Mouse (Mus musculus): ENCODE measurements around the gene Zfp26. TPM values are rescaled to one million over a fixed set of nuclear protein-coding genes. Genes with fewer than 3 reads are reported as not detected.

Gene Zfp26
- polyA plus RNA-seq, 1 experiment from 2014 or later: 31.2 TPM

DNA sequence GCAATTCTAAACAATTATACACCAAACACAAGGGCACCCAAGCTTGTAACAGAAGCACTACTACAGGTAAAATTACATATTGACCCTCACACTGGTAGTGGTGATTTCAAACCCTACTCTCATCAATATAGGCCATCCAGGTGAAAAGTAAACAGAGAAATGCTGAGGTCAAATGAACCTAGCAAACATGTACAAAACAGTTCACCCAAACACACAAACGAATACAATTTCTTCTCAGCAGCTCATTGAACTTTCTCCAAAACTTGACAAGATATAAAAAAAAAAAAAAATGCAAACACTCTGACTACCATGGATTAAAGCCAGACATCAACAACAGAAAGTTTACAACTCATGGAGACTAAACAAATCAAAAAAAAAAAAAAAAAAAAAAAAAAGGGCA is 8.5 kb downstream of the Zfp26 start:
- 100% methylated on average over 1 of the region's 1 CpGs for WGBS
- no peak overlapping the region for H3K4me3 ChIP-seq
- peaks cover 33% of the 10 kb centered on the region for H3K36me3 ChIP-seq
- H3K4me1 ChIP-seq: no peaks in the 10 kb centered on the region
- H3K27ac ChIP-seq: no peak overlapping the region
- no peak for ATAC-seq (ENCODE audit: low FRiP score)
- no peak overlapping the region for H3K9ac ChIP-seq
- no peaks in the 10 kb centered on the region for H3K27me3 ChIP-seq
- no peak overlapping the region for H3K4me2 ChIP-seq (replicated peaks)
- H3K9me3 ChIP-seq (replicated peaks): no peaks in the 10 kb centered on the region

DNA sequence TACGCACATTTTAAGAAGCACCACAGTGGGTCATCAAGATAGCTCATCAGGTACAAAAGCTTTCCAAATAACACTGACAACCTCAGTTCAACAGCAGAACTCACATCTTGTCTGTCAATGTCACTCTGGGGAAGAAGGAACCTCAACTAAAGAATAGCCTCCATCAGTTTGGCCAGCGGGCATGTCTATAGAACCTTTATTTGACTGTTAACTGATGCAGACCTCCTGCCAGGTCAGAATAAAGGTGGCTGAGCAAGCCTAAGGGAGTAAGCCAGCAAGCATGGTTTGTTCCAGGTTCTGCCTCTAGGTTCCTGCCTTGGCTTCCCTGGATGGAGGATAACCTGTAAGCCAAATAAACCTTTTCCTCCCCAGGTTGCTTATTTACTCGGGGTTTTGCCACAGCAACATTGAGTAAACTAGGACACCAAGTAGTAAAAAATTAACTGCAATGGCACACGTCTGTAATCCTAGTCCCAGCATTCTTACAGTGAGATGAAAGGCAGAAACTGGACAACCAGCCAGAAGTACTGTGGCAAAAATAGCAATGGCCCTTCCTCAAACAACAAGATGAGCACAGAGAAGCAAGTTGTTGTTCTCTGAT is 16.7 kb downstream of the Zfp26 start:
- 83% methylated on average over 4 of the region's 4 CpGs for WGBS
- peaks cover 74% of the 10 kb centered on the region for H3K36me3 ChIP-seq
- no peak overlapping the region for H3K27ac ChIP-seq
- no peak overlapping the region for H3K4me2 ChIP-seq (replicated peaks)
- no peak overlapping the region for H3K9ac ChIP-seq
- no peaks in the 10 kb centered on the region for H3K4me1 ChIP-seq
- no peak for ATAC-seq (ENCODE audit: low FRiP score)
- no peaks in the 10 kb centered on the region for H3K27me3 ChIP-seq
- no peak overlapping the region for H3K4me3 ChIP-seq
- no peaks in the 10 kb centered on the region for H3K9me3 ChIP-seq (replicated peaks)

DNA sequence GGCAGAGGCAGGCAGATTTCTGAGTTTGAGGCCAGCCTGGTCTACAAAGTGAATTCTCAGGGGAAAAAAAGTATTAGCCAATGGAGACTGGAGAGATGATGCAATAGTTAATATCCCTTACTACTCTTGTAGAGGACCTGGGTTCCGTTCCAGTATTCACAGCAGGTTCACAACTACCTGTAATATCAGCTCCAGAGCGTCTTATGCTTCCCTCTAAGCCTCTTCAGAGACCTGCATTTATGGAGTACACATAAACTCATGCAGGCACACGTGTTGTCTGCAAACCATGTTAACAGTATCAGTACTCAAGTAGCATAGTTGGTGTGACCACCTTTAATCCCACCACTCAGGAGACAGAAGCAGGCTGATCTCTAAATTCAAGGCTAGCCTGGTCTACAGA is 30.0 kb downstream of the Zfp26 start:
- H3K27ac ChIP-seq: no peak overlapping the region
- H3K4me1 ChIP-seq: no peaks in the 10 kb centered on the region
- H3K9ac ChIP-seq: no peak overlapping the region
- peaks cover under 1% of the 10 kb centered on the region; the same call in 1 of the 2 replicates for H3K36me3 ChIP-seq
- H3K27me3 ChIP-seq: no peaks in the 10 kb centered on the region
- H3K9me3 ChIP-seq (replicated peaks): no peaks in the 10 kb centered on the region
- H3K4me3 ChIP-seq: no peak overlapping the region
- H3K4me2 ChIP-seq (replicated peaks): no peak overlapping the region
- WGBS: 90% methylated on average over 3 of the region's 3 CpGs
- no peak for ATAC-seq (ENCODE audit: low FRiP score)

DNA sequence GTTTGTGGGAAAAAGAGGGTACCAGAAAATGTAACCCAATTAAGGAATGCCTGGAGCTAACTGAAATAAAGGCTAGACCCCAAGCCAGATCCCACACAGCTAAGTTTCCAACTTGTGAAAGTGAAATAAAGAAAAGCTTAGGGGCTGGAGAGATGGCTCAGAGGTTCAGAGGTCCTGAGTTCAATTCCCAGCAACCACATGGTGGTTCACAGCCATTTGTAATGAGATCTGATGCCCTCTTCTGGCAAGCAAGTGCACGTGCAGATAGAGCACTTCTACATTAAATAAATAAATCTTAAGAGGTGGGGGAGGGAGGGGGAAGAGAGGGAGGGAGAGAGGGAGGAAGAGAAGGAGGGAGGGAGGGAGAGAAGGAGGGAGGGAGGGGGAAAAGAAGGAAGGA is 48.5 kb downstream of the Zfp26 start:
- Histone ChIP-seq H3K9me3 (replicated peaks) (no peaks in the 10 kb centered on the region), H3K27me3 (no peaks in the 10 kb centered on the region), H3K9ac (no peak overlapping the region), H3K4me3 (no peak overlapping the region), H3K27ac (no peak overlapping the region), H3K4me1 (no peaks in the 10 kb centered on the region), H3K4me2 (replicated peaks) (no peak overlapping the region), H3K36me3 (no peaks in the 10 kb centered on the region)
- 28% methylated on average over 1 of the region's 1 CpGs for WGBS
- ATAC-seq (ENCODE audit: low FRiP score): no peak

DNA sequence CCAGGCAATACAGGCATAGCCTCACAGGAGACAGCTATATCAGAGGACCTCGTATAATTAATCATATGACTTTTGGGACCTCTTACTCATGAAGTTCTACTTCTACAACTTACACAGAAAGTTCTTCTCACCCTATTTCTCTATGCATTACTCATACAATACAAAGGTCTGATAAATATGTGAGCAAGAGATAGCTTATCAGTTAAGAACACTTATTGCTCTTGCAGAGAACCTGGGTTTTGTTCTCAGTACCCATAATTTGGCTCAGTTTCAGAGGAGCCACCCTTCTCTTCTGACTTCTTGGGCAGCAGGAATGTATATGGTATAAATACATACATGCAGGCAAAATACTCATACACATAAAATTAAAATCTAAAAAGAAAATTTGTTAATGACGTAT is 50.6 kb downstream of the Zfp26 start:
- H3K4me3 ChIP-seq: no peak overlapping the region
- no peak for ATAC-seq (ENCODE audit: low FRiP score)
- WGBS: 90% methylated on average over 2 of the region's 2 CpGs
- H3K9ac ChIP-seq: no peak overlapping the region
- H3K27ac ChIP-seq: no peak overlapping the region
- no peak overlapping the region for H3K4me2 ChIP-seq (replicated peaks)
- H3K27me3 ChIP-seq: no peaks in the 10 kb centered on the region
- no peaks in the 10 kb centered on the region for H3K36me3 ChIP-seq
- H3K9me3 ChIP-seq (replicated peaks): no peaks in the 10 kb centered on the region
- no peaks in the 10 kb centered on the region for H3K4me1 ChIP-seq

DNA sequence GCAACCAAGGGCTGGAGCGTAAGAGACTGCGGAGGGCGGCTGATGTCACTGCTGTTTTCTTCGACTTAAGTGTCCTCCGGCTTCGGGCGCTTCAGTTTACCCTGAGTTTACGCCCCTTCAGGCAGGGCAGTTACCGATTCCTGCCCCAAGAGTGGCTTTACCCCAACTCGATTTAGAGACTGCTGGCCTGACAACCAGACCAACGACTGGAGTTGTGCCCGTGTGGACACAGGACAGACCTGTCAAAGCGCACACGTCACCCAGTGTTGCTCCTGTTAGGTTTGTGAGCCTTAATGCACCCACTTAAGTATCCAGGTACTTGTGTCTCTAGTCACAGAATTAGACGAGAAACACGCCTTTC is 74.6 kb downstream of the Zfp26 start:
- Histone ChIP-seq H3K27ac (peak overlapping the region; percentile 40; the same call in 1 of the 2 replicates), H3K9ac (peak overlapping the region; percentile 54), H3K4me2 (replicated peaks) (peak overlapping the region; percentile 80), H3K4me3 (peak overlapping the region; percentile 53), H3K36me3 (no peaks in the 10 kb centered on the region), H3K9me3 (replicated peaks) (peaks cover 12% of the 10 kb centered on the region; the same call in 1 of the 2 replicates), H3K27me3 (no peaks in the 10 kb centered on the region), H3K4me1 (peaks cover 11% of the 10 kb centered on the region)
- peak; percentile 72 for ATAC-seq (ENCODE audit: low FRiP score)
- 19% methylated on average over 16 of the region's 16 CpGs for WGBS

DNA sequence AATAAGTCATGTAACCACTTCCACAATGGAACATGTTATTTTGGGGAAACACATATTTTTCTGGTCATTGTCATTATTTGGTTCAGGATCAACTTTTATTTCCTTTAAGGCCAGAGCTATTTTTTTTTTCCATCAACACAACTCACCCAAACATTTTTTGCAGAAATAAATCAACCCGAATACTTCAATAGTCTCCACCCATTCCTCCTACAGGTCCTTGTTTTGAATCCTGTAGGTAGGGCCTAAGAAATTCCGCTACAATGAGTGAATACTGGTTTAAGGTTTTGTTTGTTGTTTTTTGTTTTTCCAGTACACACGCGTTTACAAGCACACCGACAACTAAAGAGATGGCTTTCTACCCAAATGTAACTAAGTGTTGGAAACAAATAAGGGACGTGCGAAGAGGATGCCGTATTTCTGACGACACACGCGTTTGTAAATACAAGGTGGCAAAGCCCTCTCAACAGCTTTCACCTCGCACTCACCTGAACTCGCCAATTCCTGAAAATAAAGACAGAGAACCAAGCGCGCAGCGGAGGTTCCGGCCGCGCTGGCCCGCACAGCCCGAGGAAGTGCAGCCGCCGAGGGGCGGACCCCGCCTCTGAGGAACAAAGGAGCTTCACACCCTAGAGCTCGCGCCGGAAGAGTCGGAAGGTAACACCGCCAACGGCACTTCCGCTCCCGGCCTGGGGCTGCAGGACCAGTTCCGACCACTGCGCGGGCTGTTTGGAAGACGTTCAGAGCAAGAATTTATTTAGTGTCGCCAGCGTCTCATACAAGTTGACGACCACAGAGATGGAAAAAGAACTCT is 75.2 kb downstream of the Zfp26 start, which contains the start of gene Zfp560:
Zfp560 (minus strand) TSS at position 646 of the 811 bp plus-strand sequence.
- Histone ChIP-seq H3K27me3 (no peaks in the 10 kb centered on the region), H3K9ac (peak within 1 kb of the TSS; percentile 54), H3K9me3 (replicated peaks) (peaks cover 12% of the 10 kb centered on the region; the same call in 1 of the 2 replicates), H3K4me3 (peak within 1 kb of the TSS; percentile 53), H3K27ac (peak within 1 kb of the TSS; percentile 40), H3K36me3 (no peaks in the 10 kb centered on the region), H3K4me2 (replicated peaks) (peak within 1 kb of the TSS; percentile 80), H3K4me1 (peaks cover 11% of the 10 kb centered on the region)
- 3% methylated on average over 40 of the region's 40 CpGs for WGBS
- ATAC-seq (ENCODE audit: low FRiP score): peak; percentile 99

DNA sequence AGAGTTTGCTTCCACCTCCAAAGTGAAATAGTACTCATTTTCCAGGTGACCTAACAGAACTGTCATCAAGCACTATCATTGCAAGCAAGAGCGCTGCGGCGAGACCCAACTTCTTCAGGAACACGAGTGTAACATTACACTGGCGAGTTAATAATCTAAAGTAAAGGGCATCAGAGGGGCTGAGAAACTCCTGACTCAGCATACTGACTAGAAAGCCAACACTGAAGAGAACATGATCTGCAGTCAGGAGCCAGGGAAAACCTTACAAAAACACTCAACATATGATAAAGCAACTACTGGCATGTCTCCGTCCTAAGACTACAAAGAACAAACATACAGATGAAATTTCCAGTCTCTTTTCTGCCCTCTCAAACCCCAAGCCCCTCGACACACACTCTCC is 76.3 kb downstream of the Zfp26 start:
- no peaks in the 10 kb centered on the region for H3K27me3 ChIP-seq
- H3K4me3 ChIP-seq: peak overlapping the region; percentile 53; the same call in 1 of the 2 replicates
- H3K4me1 ChIP-seq: peaks cover 11% of the 10 kb centered on the region
- 91% methylated on average over 7 of the region's 7 CpGs for WGBS
- H3K9ac ChIP-seq: peak overlapping the region; percentile 10; the same call in 1 of the 2 replicates
- H3K9me3 ChIP-seq (replicated peaks): peaks cover 12% of the 10 kb centered on the region; the same call in 1 of the 2 replicates
- peak overlapping the region; percentile 80 for H3K4me2 ChIP-seq (replicated peaks)
- ATAC-seq (ENCODE audit: low FRiP score): no peak
- no peak overlapping the region for H3K27ac ChIP-seq
- H3K36me3 ChIP-seq: no peaks in the 10 kb centered on the region

Other genes starting within 250 kb of the Zfp26 start
- not detected in 2 replicates for gene Olfr871, start 248.0 kb downstream of the Zfp26 start, polyA plus RNA-seq (2016; fragmentation: Nextera tagmentation; extraction: Ambion mirVana)
- not detected in 2 replicates for gene Olfr872, start 223.0 kb downstream of the Zfp26 start, polyA plus RNA-seq (2016; fragmentation: Nextera tagmentation; extraction: Ambion mirVana)
- not detected in 2 replicates for gene Olfr39, start 177.8 kb downstream of the Zfp26 start, polyA plus RNA-seq (2016; fragmentation: Nextera tagmentation; extraction: Ambion mirVana)
- gene Olfr873, start 161.6 kb downstream of the Zfp26 start, polyA plus RNA-seq (2016; fragmentation: Nextera tagmentation; extraction: Ambion mirVana): not detected in 2 replicates
- not detected in 2 replicates for gene Olfr18, start 124.1 kb downstream of the Zfp26 start, polyA plus RNA-seq (2016; fragmentation: Nextera tagmentation; extraction: Ambion mirVana)
- gene Zfp560, start 75.0 kb downstream of the Zfp26 start, polyA plus RNA-seq (2016; fragmentation: Nextera tagmentation; extraction: Ambion mirVana): 35.5 and 39.8 TPM in 2 replicates
- 29.7 and 30.6 TPM in 2 replicates for gene Zfp426, start 32.6 kb upstream of the Zfp26 start, polyA plus RNA-seq (2016; fragmentation: Nextera tagmentation; extraction: Ambion mirVana)
- 151 and 155 TPM in 2 replicates for gene Zfp266, start 61.3 kb upstream of the Zfp26 start, polyA plus RNA-seq (2016; fragmentation: Nextera tagmentation; extraction: Ambion mirVana)
- 30.6 and 34.8 TPM in 2 replicates for gene Zfp846, start 121.1 kb upstream of the Zfp26 start, polyA plus RNA-seq (2016; fragmentation: Nextera tagmentation; extraction: Ambion mirVana)
- 445 and 471 TPM in 2 replicates for gene Ubl5, start 182.7 kb upstream of the Zfp26 start, polyA plus RNA-seq (2016; fragmentation: Nextera tagmentation; extraction: Ambion mirVana)
- 18.3 and 19.8 TPM in 2 replicates for gene Fbxl12, start 184.6 kb upstream of the Zfp26 start, polyA plus RNA-seq (2016; fragmentation: Nextera tagmentation; extraction: Ambion mirVana)
- gene Pin1, start 191.9 kb upstream of the Zfp26 start, polyA plus RNA-seq (2016; fragmentation: Nextera tagmentation; extraction: Ambion mirVana): 47.2 and 49.4 TPM in 2 replicates